Mouse (Mus musculus): Measurements from ENCODE around the gene Rnasel. TPM values are rescaled to one million over a fixed set of nuclear protein-coding genes. Genes with fewer than 3 reads are reported as not detected.

The Rnasel gene
- polyA plus RNA-seq, 1 experiment from 2014 or later = 16.2 TPM

Other genes starting within 250 kb of the Rnasel start
- 11.2 and 11.3 TPM in 2 replicates for gene Npl, start 199.4 kb upstream of the Rnasel start, polyA plus RNA-seq (2015; fragmentation: Nextera tagmentation; extraction: Ambion mirVana)
- 0.63 and 0.65 TPM in 2 replicates for gene Rgs8, start 96.4 kb upstream of the Rnasel start, polyA plus RNA-seq (2015; fragmentation: Nextera tagmentation; extraction: Ambion mirVana)
- gene Rgs16, start 9.1 kb upstream of the Rnasel start, polyA plus RNA-seq (2015; fragmentation: Nextera tagmentation; extraction: Ambion mirVana) = 9.2 and 9.6 TPM in 2 replicates
- gene Rgsl1, start 94.7 kb downstream of the Rnasel start, polyA plus RNA-seq (2015; fragmentation: Nextera tagmentation; extraction: Ambion mirVana) = 0.08 and 0.11 TPM in 2 replicates
- 0.30 and 0.54 TPM in 2 replicates for gene Teddm1b, start 124.9 kb downstream of the Rnasel start, polyA plus RNA-seq (2015; fragmentation: Nextera tagmentation; extraction: Ambion mirVana)
- not detected in 2 replicates for gene Teddm1a, start 142.3 kb downstream of the Rnasel start, polyA plus RNA-seq (2015; fragmentation: Nextera tagmentation; extraction: Ambion mirVana)
- gene Glul, start 150.5 kb downstream of the Rnasel start, polyA plus RNA-seq (2015; fragmentation: Nextera tagmentation; extraction: Ambion mirVana) = 103 and 114 TPM in 2 replicates
- gene Teddm2, start 150.8 kb downstream of the Rnasel start, polyA plus RNA-seq (2015; fragmentation: Nextera tagmentation; extraction: Ambion mirVana) = 1.2 and 1.3 TPM in 2 replicates

All from embryonic facial prominence, embryonic 13.5 days (tissue).